Mouse (Mus musculus) G1E-ER4 (cell line): ENCODE measurements around the gene Spryd3. TPM values are rescaled to one million over a fixed set of nuclear protein-coding genes. Genes with fewer than 3 reads are reported as not detected.

Experiments used
- GATA1 ChIP-seq: IDR thresholded peaks from one replicate; pipeline ENCODE4 v1.8.0; 2012; ENCODE audit warnings: low read length, inconsistent platforms
- polyA plus RNA-seq: library from polyadenylated mRNA; stranded (reverse); fragments of >175 nt; gene quantifications from 2 replicates; pipeline ENCODE4 v1.2.3, GENCODE M21; 2012

The Spryd3 gene
- polyA plus RNA-seq, 1 experiment: 17.4 TPM

DNA sequence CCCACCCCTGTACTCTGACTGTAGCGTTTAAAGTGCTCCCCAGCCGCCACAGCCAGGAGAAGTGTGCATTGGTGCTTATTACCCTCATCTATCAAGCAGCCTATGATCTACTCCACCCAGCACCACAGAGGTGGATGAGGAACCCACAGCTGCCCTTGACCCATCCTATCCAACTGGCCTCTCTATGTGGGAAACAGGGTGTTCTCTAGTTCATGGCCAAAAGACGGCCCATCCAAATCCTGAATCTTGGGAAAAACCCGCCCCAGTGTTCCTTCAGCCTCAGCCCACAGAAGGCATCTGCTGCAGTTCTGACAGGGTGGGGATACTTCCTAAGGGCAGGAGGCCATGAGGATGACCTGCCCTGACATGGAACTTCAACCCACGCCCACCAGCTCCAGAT, 15.5 kb downstream of the Spryd3 start:
- no peak for TF ChIP-seq GATA1

- TF ChIP-seq GATA1: no peak
Observed at GRCm38 (mm10) chr15:102119831-102120170, 16.2 kb downstream of the Spryd3 start.

DNA sequence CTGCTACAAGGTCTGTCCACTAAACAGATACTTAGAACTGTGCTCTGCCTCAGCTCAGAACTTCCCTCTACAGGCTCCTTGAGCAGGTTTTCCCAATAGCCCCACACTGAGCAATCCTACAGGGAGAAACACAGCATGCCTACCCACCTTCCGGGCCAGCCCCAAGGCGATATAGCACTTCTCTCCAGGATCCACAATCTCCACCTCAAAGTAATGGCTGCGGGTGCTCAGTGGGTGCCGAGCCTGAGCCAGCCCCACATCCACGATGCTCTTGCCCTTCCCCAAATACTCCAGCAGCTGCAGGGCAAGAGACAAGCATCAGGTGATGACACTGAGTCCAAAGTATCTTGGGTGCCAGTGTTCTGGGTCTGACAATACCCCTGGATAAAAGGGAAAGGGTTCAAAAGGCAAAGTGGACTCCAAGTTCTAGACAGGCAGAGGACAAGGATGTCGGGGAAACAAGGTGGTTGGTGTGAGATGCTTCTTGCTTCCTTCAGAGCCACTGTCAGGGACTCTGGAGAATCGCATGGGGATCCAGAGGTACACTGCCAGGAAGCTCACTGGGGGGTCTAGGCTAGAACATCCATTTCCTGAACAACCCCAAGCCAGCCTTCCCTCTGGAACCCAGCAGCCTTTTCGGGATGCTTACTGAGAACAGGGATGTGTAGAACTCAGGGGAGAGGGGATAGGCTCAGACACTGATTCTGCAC, 16.8 kb downstream of the Spryd3 start:
- TF ChIP-seq GATA1: no peak

- TF ChIP-seq GATA1: no peak
Observed at GRCm38 (mm10) chr15:102118591-102118990, 17.4 kb downstream of the Spryd3 start.

GRCm38 (mm10) chr15:102117461-102118443, 18.3 kb downstream of the Spryd3 start:
- no peak for TF ChIP-seq GATA1

- no peak for TF ChIP-seq GATA1
Observed at GRCm38 (mm10) chr15:102116753-102117415, 19.1 kb downstream of the Spryd3 start.

DNA sequence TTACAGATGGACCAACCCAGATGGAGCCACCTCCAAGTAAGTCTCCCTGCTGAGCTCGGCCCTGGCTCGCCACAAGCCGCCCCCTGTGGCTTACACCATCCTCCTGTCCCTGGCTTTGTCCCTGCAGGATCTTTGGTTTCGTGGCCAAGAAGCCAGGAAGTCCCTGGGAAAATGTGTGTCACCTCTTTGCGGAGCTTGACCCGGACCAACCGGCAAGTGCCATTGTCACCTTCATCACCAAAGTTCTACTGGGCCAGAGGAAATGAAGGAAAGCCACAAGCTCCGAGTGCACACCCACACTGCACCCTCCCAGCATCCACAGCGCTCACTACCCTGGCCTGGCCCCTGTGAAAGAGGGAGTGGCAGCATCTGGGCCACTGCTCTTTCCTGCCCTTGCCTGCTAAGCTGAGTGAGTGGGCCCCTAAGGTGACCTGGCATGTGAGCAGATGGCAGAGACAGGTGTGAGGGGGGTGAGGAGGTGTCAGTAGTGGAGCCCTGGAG, 20.3 kb downstream of the Spryd3 start:
- no peak for TF ChIP-seq GATA1

- no peak for TF ChIP-seq GATA1
Observed at GRCm38 (mm10) chr15:102114651-102115260, 21.3 kb downstream of the Spryd3 start.

GRCm38 (mm10) chr15:102113674-102114073, 22.4 kb downstream of the Spryd3 start:
- no peak for TF ChIP-seq GATA1

GRCm38 (mm10) chr15:102112827-102113226, 23.2 kb downstream of the Spryd3 start:
- no peak for TF ChIP-seq GATA1

DNA sequence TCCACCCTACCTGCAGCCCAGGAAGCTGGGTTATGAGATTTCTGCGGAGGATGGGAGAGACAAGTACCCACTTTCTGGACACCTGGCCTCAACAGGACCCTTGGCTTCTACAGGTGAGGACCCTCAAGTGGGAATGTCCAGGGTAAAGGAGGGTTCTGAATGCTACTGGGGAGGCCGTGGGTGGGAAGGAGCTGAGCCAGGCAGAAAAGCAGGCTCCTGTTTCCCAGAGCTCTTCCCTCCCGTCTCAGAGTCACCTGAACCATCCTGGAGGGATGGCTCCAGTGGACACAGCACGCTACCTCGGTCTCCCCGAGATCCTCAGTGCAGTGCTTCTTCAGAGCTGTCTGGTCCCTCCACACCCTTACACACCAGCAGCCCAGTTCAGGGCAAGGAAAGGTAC, 23.9 kb downstream of the Spryd3 start:
- no peak for TF ChIP-seq GATA1

GRCm38 (mm10) chr15:102111495-102111829, 24.6 kb downstream of the Spryd3 start:
- TF ChIP-seq GATA1: no peak

GRCm38 (mm10) chr15:102110701-102111494, 25.1 kb downstream of the Spryd3 start:
- no peak for TF ChIP-seq GATA1

GRCm38 (mm10) chr15:102110271-102110670, 25.8 kb downstream of the Spryd3 start:
- TF ChIP-seq GATA1: no peak
